Mouse (Mus musculus): Measurements from ENCODE around the gene Ebf4. TPM values are rescaled to one million over a fixed set of nuclear protein-coding genes. Genes with fewer than 3 reads are reported as not detected.
"Not testable (repeated sequence)": the region's sequence is repeated elsewhere in the genome, so short reads cannot be mapped to it uniquely, and the experiment has no call there.

Ebf4 gene
- polyA plus RNA-seq, 1 experiment from 2014 or later: 3.1 TPM

- Histone ChIP-seq H3K36me3 (ENCODE audit: control insufficient read depth, insufficient read depth, low read length) (no peaks in the 10 kb centered on the region), H3K4me2 (replicated peaks; ENCODE audit: low read depth, low read length) (no peak overlapping the region), H3K27me3 (ENCODE audit: control insufficient read depth, insufficient read depth, low read length) (peaks cover 5% of the 10 kb centered on the region), H3K9ac (ENCODE audit: low read depth, low read length) (no peak overlapping the region), H3K4me3 (ENCODE audit: low read length) (no peak overlapping the region), H3K9me3 (ENCODE audit: control insufficient read depth, low read length) (no peaks in the 10 kb centered on the region), H3K4me1 (ENCODE audit: control insufficient read depth, insufficient read depth, low read length) (no peaks in the 10 kb centered on the region), H3K27ac (ENCODE audit: low read depth, low read length) (no peak overlapping the region)
- WGBS: 66% methylated on average over 3 of the region's 3 CpGs
- ATAC-seq (ENCODE audit: low FRiP score, low TSS enrichment): no peak
These were observed 58.9 kb downstream of the Ebf4 start for GRCm38 (mm10) chr2:130353889-130354288.

GRCm38 (mm10) chr2:130357551-130357950 lies 62.6 kb downstream of the Ebf4 start:
- no peak overlapping the region for H3K4me3 ChIP-seq (ENCODE audit: low read length)
- H3K4me1 ChIP-seq (ENCODE audit: control insufficient read depth, insufficient read depth, low read length): no peaks in the 10 kb centered on the region
- H3K27ac ChIP-seq (ENCODE audit: low read depth, low read length): no peak overlapping the region
- H3K36me3 ChIP-seq (ENCODE audit: control insufficient read depth, insufficient read depth, low read length): no peaks in the 10 kb centered on the region
- ATAC-seq (ENCODE audit: low FRiP score, low TSS enrichment): no peak
- WGBS: 93% methylated on average over 5 of the region's 5 CpGs
- no peaks in the 10 kb centered on the region for H3K9me3 ChIP-seq (ENCODE audit: control insufficient read depth, low read length)
- H3K9ac ChIP-seq (ENCODE audit: low read depth, low read length): no peak overlapping the region
- peaks cover 30% of the 10 kb centered on the region for H3K27me3 ChIP-seq (ENCODE audit: control insufficient read depth, insufficient read depth, low read length)
- H3K4me2 ChIP-seq (replicated peaks; ENCODE audit: low read depth, low read length): no peak overlapping the region

- Histone ChIP-seq H3K9me3 (ENCODE audit: control insufficient read depth, low read length) (no peaks in the 10 kb centered on the region), H3K4me1 (ENCODE audit: control insufficient read depth, insufficient read depth, low read length) (no peaks in the 10 kb centered on the region), H3K27ac (ENCODE audit: low read depth, low read length) (no peak overlapping the region), H3K36me3 (ENCODE audit: control insufficient read depth, insufficient read depth, low read length) (no peaks in the 10 kb centered on the region), H3K27me3 (ENCODE audit: control insufficient read depth, insufficient read depth, low read length) (peaks cover 42% of the 10 kb centered on the region), H3K9ac (ENCODE audit: low read depth, low read length) (no peak overlapping the region), H3K4me3 (ENCODE audit: low read length) (no peak overlapping the region), H3K4me2 (replicated peaks; ENCODE audit: low read depth, low read length) (no peak overlapping the region)
- ATAC-seq (ENCODE audit: low FRiP score, low TSS enrichment): no peak
- 15% methylated on average over 5 of the region's 5 CpGs for WGBS
These were observed 63.9 kb downstream of the Ebf4 start for GRCm38 (mm10) chr2:130358852-130359251.

GRCm38 (mm10) chr2:130362511-130363026 lies 67.6 kb downstream of the Ebf4 start:
- H3K9ac ChIP-seq (ENCODE audit: low read depth, low read length): no peak overlapping the region
- H3K4me1 ChIP-seq (ENCODE audit: control insufficient read depth, insufficient read depth, low read length): no peaks in the 10 kb centered on the region
- no peak overlapping the region for H3K4me3 ChIP-seq (ENCODE audit: low read length)
- H3K9me3 ChIP-seq (ENCODE audit: control insufficient read depth, low read length): no peaks in the 10 kb centered on the region
- peaks cover 42% of the 10 kb centered on the region for H3K27me3 ChIP-seq (ENCODE audit: control insufficient read depth, insufficient read depth, low read length)
- no peak overlapping the region for H3K4me2 ChIP-seq (replicated peaks; ENCODE audit: low read depth, low read length)
- no peak overlapping the region for H3K27ac ChIP-seq (ENCODE audit: low read depth, low read length)
- WGBS: 4% methylated on average over 14 of the region's 14 CpGs
- peak; percentile 50; the same call in 1 of the 2 replicates for ATAC-seq (ENCODE audit: low FRiP score, low TSS enrichment)
- H3K36me3 ChIP-seq (ENCODE audit: control insufficient read depth, insufficient read depth, low read length): no peaks in the 10 kb centered on the region

GRCm38 (mm10) chr2:130365211-130366094 lies 70.5 kb downstream of the Ebf4 start:
- H3K4me1 ChIP-seq (ENCODE audit: control insufficient read depth, insufficient read depth, low read length): no peaks in the 10 kb centered on the region
- no peaks in the 10 kb centered on the region for H3K36me3 ChIP-seq (ENCODE audit: control insufficient read depth, insufficient read depth, low read length)
- WGBS: 7% methylated on average over 28 of the region's 30 CpGs
- no peak overlapping the region for H3K27ac ChIP-seq (ENCODE audit: low read depth, low read length)
- H3K4me3 ChIP-seq (ENCODE audit: low read length): peak overlapping the region; percentile 40
- peak; percentile 76 for ATAC-seq (ENCODE audit: low FRiP score, low TSS enrichment)
- no peaks in the 10 kb centered on the region for H3K9me3 ChIP-seq (ENCODE audit: control insufficient read depth, low read length)
- H3K27me3 ChIP-seq (ENCODE audit: control insufficient read depth, insufficient read depth, low read length): peaks cover 25% of the 10 kb centered on the region
- H3K9ac ChIP-seq (ENCODE audit: low read depth, low read length): peak overlapping the region; percentile 43
- H3K4me2 ChIP-seq (replicated peaks; ENCODE audit: low read depth, low read length): peak overlapping the region; percentile 70

GRCm38 (mm10) chr2:130367386-130367785 lies 72.4 kb downstream of the Ebf4 start:
- Histone ChIP-seq H3K4me1 (ENCODE audit: control insufficient read depth, insufficient read depth, low read length) (no peaks in the 10 kb centered on the region), H3K9ac (ENCODE audit: low read depth, low read length) (no peak overlapping the region), H3K4me2 (replicated peaks; ENCODE audit: low read depth, low read length) (no peak overlapping the region), H3K4me3 (ENCODE audit: low read length) (no peak overlapping the region), H3K36me3 (ENCODE audit: control insufficient read depth, insufficient read depth, low read length) (no peaks in the 10 kb centered on the region), H3K27me3 (ENCODE audit: control insufficient read depth, insufficient read depth, low read length) (peaks cover 14% of the 10 kb centered on the region), H3K9me3 (ENCODE audit: control insufficient read depth, low read length) (no peaks in the 10 kb centered on the region), H3K27ac (ENCODE audit: low read depth, low read length) (no peak overlapping the region)
- WGBS: 65% methylated on average over 4 of the region's 4 CpGs
- no peak for ATAC-seq (ENCODE audit: low FRiP score, low TSS enrichment)

GRCm38 (mm10) chr2:130373026-130373425 lies 78.1 kb downstream of the Ebf4 start:
- WGBS: 54% methylated on average over 1 of the region's 1 CpGs
- not testable (repeated sequence) for H3K9me3 ChIP-seq (ENCODE audit: control insufficient read depth, low read length); H3K4me3 ChIP-seq (ENCODE audit: low read length); ATAC-seq (ENCODE audit: low FRiP score, low TSS enrichment); H3K36me3 ChIP-seq (ENCODE audit: control insufficient read depth, insufficient read depth, low read length); H3K4me2 ChIP-seq (replicated peaks; ENCODE audit: low read depth, low read length); H3K4me1 ChIP-seq (ENCODE audit: control insufficient read depth, insufficient read depth, low read length); H3K27ac ChIP-seq (ENCODE audit: low read depth, low read length); H3K27me3 ChIP-seq (ENCODE audit: control insufficient read depth, insufficient read depth, low read length); H3K9ac ChIP-seq (ENCODE audit: low read depth, low read length)

GRCm38 (mm10) chr2:130374951-130375350 lies 80.0 kb downstream of the Ebf4 start:
- no peaks in the 10 kb centered on the region for H3K27me3 ChIP-seq (ENCODE audit: control insufficient read depth, insufficient read depth, low read length)
- H3K9ac ChIP-seq (ENCODE audit: low read depth, low read length): no peak overlapping the region
- H3K36me3 ChIP-seq (ENCODE audit: control insufficient read depth, insufficient read depth, low read length): no peaks in the 10 kb centered on the region
- no peaks in the 10 kb centered on the region for H3K9me3 ChIP-seq (ENCODE audit: control insufficient read depth, low read length)
- H3K4me2 ChIP-seq (replicated peaks; ENCODE audit: low read depth, low read length): no peak overlapping the region
- 83% methylated on average over 4 of the region's 4 CpGs for WGBS
- no peak overlapping the region for H3K4me3 ChIP-seq (ENCODE audit: low read length)
- H3K4me1 ChIP-seq (ENCODE audit: control insufficient read depth, insufficient read depth, low read length): no peaks in the 10 kb centered on the region
- H3K27ac ChIP-seq (ENCODE audit: low read depth, low read length): no peak overlapping the region
- ATAC-seq (ENCODE audit: low FRiP score, low TSS enrichment): no peak

GRCm38 (mm10) chr2:130383205-130383604 lies 88.2 kb downstream of the Ebf4 start:
- no peaks in the 10 kb centered on the region for H3K9me3 ChIP-seq (ENCODE audit: control insufficient read depth, low read length)
- H3K27me3 ChIP-seq (ENCODE audit: control insufficient read depth, insufficient read depth, low read length): no peaks in the 10 kb centered on the region; the same call in 1 of the 2 replicates
- no peak overlapping the region for H3K4me2 ChIP-seq (replicated peaks; ENCODE audit: low read depth, low read length)
- H3K27ac ChIP-seq (ENCODE audit: low read depth, low read length): no peak overlapping the region
- ATAC-seq (ENCODE audit: low FRiP score, low TSS enrichment): peak; percentile 71; the same call in 1 of the 2 replicates
- WGBS: 24% methylated on average over 3 of the region's 3 CpGs
- H3K4me1 ChIP-seq (ENCODE audit: control insufficient read depth, insufficient read depth, low read length): no peaks in the 10 kb centered on the region
- no peaks in the 10 kb centered on the region for H3K36me3 ChIP-seq (ENCODE audit: control insufficient read depth, insufficient read depth, low read length)
- no peak overlapping the region for H3K4me3 ChIP-seq (ENCODE audit: low read length)
- no peak overlapping the region for H3K9ac ChIP-seq (ENCODE audit: low read depth, low read length)

Measured in kidney, embryonic 14.5 days (tissue).